Mouse (Mus musculus): ENCODE measurements around the gene 1600002K03Rik.

DNA sequence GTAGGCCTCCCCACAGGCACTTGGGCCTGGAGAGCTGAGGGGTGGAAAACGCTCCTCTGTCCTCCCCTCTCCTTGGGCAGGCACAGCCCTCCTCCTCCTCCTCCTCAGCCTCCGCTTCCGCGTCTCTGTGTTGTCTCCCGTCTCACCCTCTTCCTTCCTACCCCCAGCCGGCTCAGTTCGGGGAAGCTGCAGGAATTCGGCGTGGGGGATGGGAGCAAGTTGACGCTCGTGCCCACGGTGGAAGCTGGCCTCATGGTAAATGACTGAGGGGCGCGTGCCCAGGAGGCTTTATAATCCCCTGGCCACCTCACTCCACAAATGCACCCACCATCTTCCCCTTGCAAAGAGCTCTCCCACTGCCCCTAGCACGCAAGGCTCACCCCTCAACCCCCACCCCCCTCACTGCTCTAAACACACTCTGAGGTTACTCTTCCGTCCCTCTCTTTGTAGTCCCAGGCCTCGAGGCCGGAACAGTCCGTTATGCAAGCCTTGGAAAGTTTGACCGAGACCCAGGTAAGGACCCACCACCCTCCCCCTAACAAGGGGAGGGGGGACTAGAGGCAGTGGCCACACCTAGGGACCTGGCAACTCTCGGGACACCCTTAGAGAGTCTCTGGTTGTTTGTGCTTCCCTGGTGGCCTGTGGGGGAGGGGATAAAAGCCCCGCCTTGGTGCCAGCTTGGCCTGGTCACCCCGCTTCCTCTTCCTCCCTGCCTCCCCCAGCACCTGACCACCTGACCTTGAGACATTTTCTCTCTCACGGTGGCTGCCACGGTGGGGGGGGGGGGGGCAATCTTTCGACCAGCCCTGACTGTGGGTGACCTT is 21.3 kb upstream of the 1600002K03Rik start:
- TF ChIP-seq POLR2A (IDR thresholded peaks at IDR 0.05; ENCODE audit: borderline replicate concordance, control insufficient read depth, low read depth, low read length): peak; percentile 52; the same call in 1 of the 2 replicates
- TF ChIP-seq CTCF (IDR thresholded peaks at IDR 0.05; ENCODE audit: control insufficient read depth, insufficient read depth, low read length): no peak
